Mouse (Mus musculus) embryonic fibroblast, embryonic 13.5 days (primary cell): Measurements from ENCODE around the gene Mybpc1.

Source experiments
- CTCF ChIP-seq: IDR thresholded peaks from 2 replicates; pipeline ENCODE4 v1.5.1; 2011; ENCODE audit warnings: mild to moderate bottlenecking, control low read depth, low read length, moderate library complexity, borderline replicate concordance; ENCODE audit not compliant: insufficient read depth
- POLR2A ChIP-seq: IDR thresholded peaks from 2 replicates; pipeline ENCODE4 v1.6.1; 2011; ENCODE audit warnings: low read depth, mild to moderate bottlenecking, control low read depth, low read length, moderate library complexity

GRCm38 (mm10) chr10:88622624-88623023 is 17.7 kb upstream of the Mybpc1 start:
- TF ChIP-seq POLR2A (no peak), CTCF (no peak)
